Mouse (Mus musculus) ES-Bruce4 (cell line): ENCODE measurements around the gene Szt2. TPM values are rescaled to one million over a fixed set of nuclear protein-coding genes. Genes with fewer than 3 reads are reported as not detected.

Source experiments
- H3K27ac ChIP-seq: 2 replicates; pipeline ENCODE4 v1.5.1; 2012; ENCODE audit warnings: low read length, inconsistent platforms; ENCODE audit not compliant: insufficient read depth
- H3K27me3 ChIP-seq: 2 replicates; pipeline ENCODE4 v1.6.1; 2012; ENCODE audit warnings: mild to moderate bottlenecking, low read length, inconsistent platforms; ENCODE audit not compliant: control insufficient read depth, poor library complexity, insufficient read depth, severe bottlenecking
- H3K36me3 ChIP-seq: 2 replicates; pipeline ENCODE4 v1.6.1; 2012; ENCODE audit warnings: inconsistent platforms, mild to moderate bottlenecking, low read length, moderate library complexity; ENCODE audit not compliant: control insufficient read depth, poor library complexity, insufficient read depth, severe bottlenecking
- H3K4me1 ChIP-seq: one replicate; pipeline ENCODE4 v1.8.1; 2011; ENCODE audit warnings: low read length; ENCODE audit not compliant: control insufficient read depth, insufficient read depth
- H3K4me3 ChIP-seq: 2 replicates; pipeline ENCODE4 v1.5.1; 2011; ENCODE audit warnings: low read depth, mild to moderate bottlenecking, low read length
- H3K9ac ChIP-seq: 2 replicates; pipeline ENCODE4 v1.6.1; 2012; ENCODE audit warnings: low read depth, mild to moderate bottlenecking, inconsistent platforms; ENCODE audit not compliant: poor library complexity, severe bottlenecking
- H3K9me3 ChIP-seq: replicated peaks from 2 replicates; pipeline ENCODE4 v1.6.1; 2012; ENCODE audit warnings: mild to moderate bottlenecking, low read length, inconsistent platforms; ENCODE audit not compliant: control insufficient read depth, poor library complexity, insufficient read depth, severe bottlenecking
- CTCF ChIP-seq: IDR thresholded peaks from one replicate; pipeline ENCODE4 v1.8.1; 2011; ENCODE audit warnings: low read depth, low read length
- EP300 ChIP-seq: IDR thresholded peaks from 2 replicates; pipeline ENCODE4 v1.6.1; 2011; ENCODE audit warnings: low read depth, low read length; ENCODE audit not compliant: insufficient read depth
- POLR2A ChIP-seq: IDR thresholded peaks from one replicate; pipeline ENCODE4 v1.8.1; 2011; ENCODE audit warnings: low read length; ENCODE audit not compliant: insufficient read depth
- polyA plus RNA-seq: library from polyadenylated mRNA; stranded (reverse); fragments of >200 nt; gene quantifications from 2 replicates; pipeline ENCODE4 v1.2.4, GENCODE M21; 2011; ENCODE audit warnings: low read depth; ENCODE audit not compliant: missing spikeins, insufficient read depth, insufficient read length

Szt2 gene
- polyA plus RNA-seq, 1 experiment: 17.2 TPM

- TF ChIP-seq POLR2A: no peak
- TF ChIP-seq CTCF: no peak
- no peak for TF ChIP-seq EP300
Observed at GRCm38 (mm10) chr4:118359896-118360720, 49.0 kb downstream of the Szt2 start.

GRCm38 (mm10) chr4:118359211-118359895 is 49.7 kb downstream of the Szt2 start:
- H3K4me3 ChIP-seq: peak overlapping the region; percentile 62
- peak overlapping the region; percentile 86 for H3K9ac ChIP-seq
- TF ChIP-seq EP300: no peak
- no peak for TF ChIP-seq CTCF
- no peak for TF ChIP-seq POLR2A
- H3K27me3 ChIP-seq: no peaks in the 10 kb centered on the region
- no peaks in the 10 kb centered on the region for H3K9me3 ChIP-seq
- no peak overlapping the region for H3K27ac ChIP-seq
- no peaks in the 10 kb centered on the region for H3K4me1 ChIP-seq
- peaks cover 6% of the 10 kb centered on the region; the same call in 1 of the 2 replicates for H3K36me3 ChIP-seq

More at GRCm38 (mm10) chr4:118359896-118360720, 49.0 kb downstream of the Szt2 start:
- no peaks in the 10 kb centered on the region for H3K27me3 ChIP-seq
- H3K9me3 ChIP-seq: no peaks in the 10 kb centered on the region
- no peak overlapping the region for H3K27ac ChIP-seq
- no peaks in the 10 kb centered on the region for H3K4me1 ChIP-seq
- peak overlapping the region; percentile 86 for H3K9ac ChIP-seq
- H3K36me3 ChIP-seq: peaks cover 10% of the 10 kb centered on the region
- H3K4me3 ChIP-seq: peak overlapping the region; percentile 62

GRCm38 (mm10) chr4:118358159-118358895 is 50.7 kb downstream of the Szt2 start:
- H3K4me3 ChIP-seq: no peak overlapping the region
- no peaks in the 10 kb centered on the region for H3K4me1 ChIP-seq
- H3K27me3 ChIP-seq: no peaks in the 10 kb centered on the region
- no peak for TF ChIP-seq EP300
- no peak for TF ChIP-seq POLR2A
- TF ChIP-seq CTCF: peak; percentile 14
- no peaks in the 10 kb centered on the region for H3K9me3 ChIP-seq
- H3K27ac ChIP-seq: no peak overlapping the region
- H3K9ac ChIP-seq: no peak overlapping the region
- peaks cover 4% of the 10 kb centered on the region; the same call in 1 of the 2 replicates for H3K36me3 ChIP-seq

GRCm38 (mm10) chr4:118357504-118357903 is 51.6 kb downstream of the Szt2 start:
- Histone ChIP-seq H3K27me3 (no peaks in the 10 kb centered on the region), H3K27ac (no peak overlapping the region), H3K4me3 (no peak overlapping the region), H3K9ac (no peak overlapping the region), H3K4me1 (no peaks in the 10 kb centered on the region), H3K9me3 (no peaks in the 10 kb centered on the region), H3K36me3 (no peaks in the 10 kb centered on the region)
- TF ChIP-seq POLR2A (no peak), CTCF (no peak), EP300 (no peak)

GRCm38 (mm10) chr4:118356738-118357137 is 52.3 kb downstream of the Szt2 start:
- Histone ChIP-seq H3K27ac (no peak overlapping the region), H3K9ac (no peak overlapping the region), H3K27me3 (no peaks in the 10 kb centered on the region), H3K4me3 (no peak overlapping the region), H3K4me1 (no peaks in the 10 kb centered on the region), H3K9me3 (no peaks in the 10 kb centered on the region), H3K36me3 (no peaks in the 10 kb centered on the region)
- TF ChIP-seq POLR2A (no peak), EP300 (no peak), CTCF (no peak)
